Mouse (Mus musculus) lung, adult 2 months (tissue): ENCODE data around the gene Itgb2. TPM values are rescaled to one million over a fixed set of nuclear protein-coding genes. Genes with fewer than 3 reads are reported as not detected.

Experiments
- DNase-seq: peaks from one replicate; pipeline ENCODE4 v3.0.0; 2022
- H3K4me1 ChIP-seq: fragments of 200-500 bp; 2 replicates; pipeline ENCODE4 v1.6.1; 2011; ENCODE audit warnings: low read length; ENCODE audit not compliant: control insufficient read depth, insufficient read depth
- H3K4me3 ChIP-seq: fragments of 200-500 bp; replicated peaks from 2 replicates; pipeline ENCODE3; 2011; ENCODE audit warnings: low read depth, mild to moderate bottlenecking, control low read depth, low read length; ENCODE audit errors: extremely low read depth
- CTCF ChIP-seq: fragments of 200-500 bp; IDR thresholded peaks from 2 replicates; pipeline ENCODE4 v1.5.1; 2011; ENCODE audit warnings: mild to moderate bottlenecking, low read length, control low read depth; ENCODE audit not compliant: insufficient read depth
- POLR2A ChIP-seq: fragments of 200-500 bp; IDR thresholded peaks from 2 replicates; pipeline ENCODE4 v1.6.1; 2011; ENCODE audit warnings: low read depth, mild to moderate bottlenecking, control low read depth, low read length, borderline replicate concordance; ENCODE audit errors: extremely low read depth
- WGBS: fragments of 180-500 bp; shearing (Covaris S2); methylation state at CpG from one replicate; pipeline ENCODE4 v1.1.7; 2018; 5-methylcytosine and 5-hydroxymethylcytosine counted together
- polyA plus RNA-seq: library from polyadenylated mRNA; depleted of rRNA; stranded (reverse); fragments of >200 nt; gene quantifications from 2 replicates; pipeline ENCODE4 v1.2.3, GENCODE M21; 2012

Gene Itgb2
- polyA plus RNA-seq, 1 experiment: 91.7 TPM

- TF ChIP-seq POLR2A (no peak), CTCF (no peak)
- DNase-seq: no peak
Observed at GRCm38 (mm10) chr10:77526488-77526887, 3.6 kb upstream of the Itgb2 start.

GRCm38 (mm10) chr10:77528634-77529033 lies 1.4 kb upstream of the Itgb2 start:
- TF ChIP-seq POLR2A (no peak), CTCF (no peak)
- 79% methylated on average over 6 of the region's 6 CpGs for WGBS
- DNase-seq: no peak
- no peaks in the 10 kb centered on the region for H3K4me1 ChIP-seq
- no peak overlapping the region for H3K4me3 ChIP-seq

More at GRCm38 (mm10) chr10:77526488-77526887, 3.6 kb upstream of the Itgb2 start:
- Histone ChIP-seq H3K4me1 (peaks cover 3% of the 10 kb centered on the region; the same call in 1 of the 2 replicates), H3K4me3 (no peak overlapping the region)
- 67% methylated on average over 2 of the region's 2 CpGs for WGBS

GRCm38 (mm10) chr10:77531026-77532019 lies 1.3 kb downstream of the Itgb2 start:
- Histone ChIP-seq H3K4me1 (no peaks in the 10 kb centered on the region), H3K4me3 (peak overlapping the region; percentile 65)
- WGBS: 60% methylated on average over 6 of the region's 6 CpGs
- no peak for DNase-seq
- no peak for TF ChIP-seq CTCF
- TF ChIP-seq POLR2A: no peak

- H3K4me3 ChIP-seq: no peak overlapping the region
- no peak for TF ChIP-seq CTCF
- no peak for TF ChIP-seq POLR2A
- no peaks in the 10 kb centered on the region for H3K4me1 ChIP-seq
- WGBS: 65% methylated on average over 1 of the region's 1 CpGs
- DNase-seq: no peak
Observed at GRCm38 (mm10) chr10:77532020-77532413, 2.0 kb downstream of the Itgb2 start.

- WGBS: 64% methylated on average over 8 of the region's 8 CpGs
- no peaks in the 10 kb centered on the region for H3K4me1 ChIP-seq
- no peak overlapping the region for H3K4me3 ChIP-seq
- no peak for TF ChIP-seq CTCF
- no peak for TF ChIP-seq POLR2A
- no peak for DNase-seq
Observed at GRCm38 (mm10) chr10:77536727-77537126, 6.7 kb downstream of the Itgb2 start.

- H3K4me1 ChIP-seq: no peaks in the 10 kb centered on the region
- 65% methylated on average over 11 of the region's 11 CpGs for WGBS
- H3K4me3 ChIP-seq: no peak overlapping the region
- DNase-seq: no peak
- TF ChIP-seq CTCF (no peak), POLR2A (no peak)
Observed at GRCm38 (mm10) chr10:77537215-77538209, 7.5 kb downstream of the Itgb2 start.

- no peak for TF ChIP-seq CTCF
- TF ChIP-seq POLR2A: no peak
- no peak for DNase-seq
- Histone ChIP-seq H3K4me1 (no peaks in the 10 kb centered on the region), H3K4me3 (no peak overlapping the region)
- 79% methylated on average over 7 of the region's 7 CpGs for WGBS
Observed at GRCm38 (mm10) chr10:77539320-77539945, 9.4 kb downstream of the Itgb2 start.

- 78% methylated on average over 4 of the region's 4 CpGs for WGBS
- no peak for DNase-seq
- Histone ChIP-seq H3K4me1 (no peaks in the 10 kb centered on the region), H3K4me3 (no peak overlapping the region)
- no peak for TF ChIP-seq POLR2A
- TF ChIP-seq CTCF: no peak
Observed at GRCm38 (mm10) chr10:77540576-77541102, 10.6 kb downstream of the Itgb2 start.

GRCm38 (mm10) chr10:77541864-77542666 lies 12.0 kb downstream of the Itgb2 start:
- 79% methylated on average over 10 of the region's 10 CpGs for WGBS
- Histone ChIP-seq H3K4me3 (no peak overlapping the region), H3K4me1 (no peaks in the 10 kb centered on the region)
- no peak for TF ChIP-seq POLR2A
- TF ChIP-seq CTCF: no peak
- DNase-seq: no peak
